Mouse (Mus musculus): ENCODE results near the gene Vapa.

DNA sequence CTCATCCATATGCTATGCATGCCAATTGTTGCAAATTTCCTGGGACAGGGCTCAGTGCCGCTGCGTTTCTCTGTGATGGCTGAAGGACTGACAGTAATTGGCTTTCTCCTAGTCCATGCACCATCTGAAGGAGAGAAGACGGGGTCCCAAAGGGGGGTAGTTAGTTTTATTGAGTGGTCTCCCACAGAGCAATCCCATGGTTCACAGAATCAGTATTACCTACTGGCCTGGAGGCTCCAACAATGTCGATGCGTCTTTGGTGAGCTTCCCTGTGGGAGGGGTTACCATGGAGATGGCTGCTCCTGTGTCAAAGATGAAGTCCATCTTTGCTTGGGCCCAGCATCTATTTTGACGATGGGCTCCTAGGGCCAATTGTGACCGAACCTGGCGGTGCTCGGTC is 54.6 kb downstream of the Vapa start:
- TF ChIP-seq CTCF (IDR thresholded peaks at IDR 0.05; ENCODE audit: control insufficient read depth, insufficient read depth, low read length) (no peak), POLR2A (IDR thresholded peaks at IDR 0.05; ENCODE audit: borderline replicate concordance, control insufficient read depth, low read depth, low read length) (no peak)

Measured in bone marrow, adult 2 months (tissue).